Mouse (Mus musculus) testis, adult 2 months (tissue): Measurements from ENCODE around the gene Mfsd8. TPM values are rescaled to one million over a fixed set of nuclear protein-coding genes. Genes with fewer than 3 reads are reported as not detected.

Experiments
- H3K27ac ChIP-seq: fragments of 200-500 bp; 2 replicates; pipeline ENCODE4 v1.5.1; 2012; ENCODE audit warnings: low read depth, low read length; ENCODE audit not compliant: control insufficient read depth, insufficient read depth
- H3K27me3 ChIP-seq: fragments of 200-500 bp; 2 replicates; pipeline ENCODE4 v1.6.1; 2012; ENCODE audit warnings: mild to moderate bottlenecking, low read length, moderate library complexity; ENCODE audit not compliant: control insufficient read depth, insufficient read depth
- H3K36me3 ChIP-seq: fragments of 200-500 bp; 2 replicates; pipeline ENCODE4 v1.6.1; 2012; ENCODE audit warnings: mild to moderate bottlenecking, low read length; ENCODE audit not compliant: control insufficient read depth, insufficient read depth
- H3K4me1 ChIP-seq: fragments of 200-500 bp; 2 replicates; pipeline ENCODE4 v1.6.1; 2012; ENCODE audit warnings: low read length; ENCODE audit not compliant: control insufficient read depth, insufficient read depth
- H3K4me3 ChIP-seq: fragments of 200-500 bp; 2 replicates; pipeline ENCODE4 v1.5.1; 2012; ENCODE audit warnings: low read depth, mild to moderate bottlenecking, low read length, moderate library complexity, mixed read lengths; ENCODE audit not compliant: control insufficient read depth
- CTCF ChIP-seq: fragments of 200-500 bp; IDR thresholded peaks from 2 replicates; pipeline ENCODE4 v1.5.1; 2012; ENCODE audit warnings: low read depth, mild to moderate bottlenecking, inconsistent platforms, low read length, moderate library complexity; ENCODE audit not compliant: control insufficient read depth, insufficient read depth, insufficient replicate concordance
- POLR2A ChIP-seq: fragments of 200-500 bp; IDR thresholded peaks from 2 replicates; pipeline ENCODE4 v1.6.1; 2012; ENCODE audit warnings: low read depth, mild to moderate bottlenecking, inconsistent platforms, low read length, moderate library complexity; ENCODE audit not compliant: control insufficient read depth
- polyA plus RNA-seq: library from polyadenylated mRNA; depleted of rRNA; stranded (reverse); fragments of >200 nt; gene quantifications from 2 replicates; pipeline ENCODE4 v1.2.3, GENCODE M21; 2012; rRNA removed

Gene Mfsd8
- polyA plus RNA-seq, 1 experiment = 1.9 TPM

DNA sequence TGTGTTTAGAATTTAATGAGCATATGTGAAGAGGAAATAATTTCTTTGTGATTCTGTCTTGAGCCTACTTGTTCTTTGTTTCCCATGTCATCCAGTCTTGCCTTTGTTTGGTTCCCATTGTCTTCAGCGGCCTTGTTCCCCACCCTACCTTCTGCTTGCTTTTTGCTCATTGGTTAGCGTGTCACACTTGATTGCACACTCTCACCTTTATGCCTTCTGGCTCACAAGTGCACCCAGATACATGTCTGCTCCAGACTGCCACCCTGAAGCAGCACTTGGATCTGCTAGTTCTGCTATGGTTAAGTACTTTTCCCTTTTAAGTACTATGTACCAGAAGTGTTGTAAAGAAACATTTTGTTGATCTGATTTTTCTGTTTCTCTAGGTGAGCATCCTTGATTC is 36.8 kb downstream of the Mfsd8 start:
- Histone ChIP-seq H3K4me3 (no peak overlapping the region), H3K27me3 (no peaks in the 10 kb centered on the region), H3K36me3 (peaks cover 7% of the 10 kb centered on the region), H3K27ac (no peak overlapping the region), H3K4me1 (no peaks in the 10 kb centered on the region)
- no peak for TF ChIP-seq CTCF
- no peak for TF ChIP-seq POLR2A

- no peak overlapping the region for H3K27ac ChIP-seq
- TF ChIP-seq POLR2A (no peak), CTCF (no peak)
- no peaks in the 10 kb centered on the region for H3K27me3 ChIP-seq
- no peak overlapping the region for H3K4me3 ChIP-seq
- no peaks in the 10 kb centered on the region for H3K4me1 ChIP-seq
- peaks cover 7% of the 10 kb centered on the region for H3K36me3 ChIP-seq
These were observed 38.0 kb downstream of the Mfsd8 start for GRCm38 (mm10) chr3:40808686-40809085.

DNA sequence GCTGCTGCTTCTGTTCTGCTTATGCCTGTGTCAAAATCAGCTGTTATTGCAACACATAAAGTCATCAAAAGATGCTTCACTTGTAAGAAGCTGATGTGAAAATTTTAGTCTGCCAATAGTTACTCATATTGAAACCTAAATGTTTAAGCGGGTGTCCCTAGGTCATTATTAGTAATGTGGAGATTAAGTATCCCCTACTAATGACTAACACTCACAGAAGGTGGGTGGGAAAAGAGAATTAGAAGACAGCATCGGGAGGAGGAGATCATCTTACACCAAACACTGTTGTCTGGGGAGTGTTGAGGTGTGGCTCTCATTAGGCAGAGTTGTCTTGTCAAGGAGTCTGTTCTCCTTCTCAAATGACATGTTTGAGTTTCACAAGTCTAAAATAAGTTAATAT is 39.8 kb downstream of the Mfsd8 start:
- Histone ChIP-seq H3K4me3 (no peak overlapping the region), H3K27me3 (no peaks in the 10 kb centered on the region), H3K27ac (no peak overlapping the region), H3K36me3 (peaks cover 7% of the 10 kb centered on the region), H3K4me1 (no peaks in the 10 kb centered on the region)
- TF ChIP-seq CTCF (no peak), POLR2A (no peak)

DNA sequence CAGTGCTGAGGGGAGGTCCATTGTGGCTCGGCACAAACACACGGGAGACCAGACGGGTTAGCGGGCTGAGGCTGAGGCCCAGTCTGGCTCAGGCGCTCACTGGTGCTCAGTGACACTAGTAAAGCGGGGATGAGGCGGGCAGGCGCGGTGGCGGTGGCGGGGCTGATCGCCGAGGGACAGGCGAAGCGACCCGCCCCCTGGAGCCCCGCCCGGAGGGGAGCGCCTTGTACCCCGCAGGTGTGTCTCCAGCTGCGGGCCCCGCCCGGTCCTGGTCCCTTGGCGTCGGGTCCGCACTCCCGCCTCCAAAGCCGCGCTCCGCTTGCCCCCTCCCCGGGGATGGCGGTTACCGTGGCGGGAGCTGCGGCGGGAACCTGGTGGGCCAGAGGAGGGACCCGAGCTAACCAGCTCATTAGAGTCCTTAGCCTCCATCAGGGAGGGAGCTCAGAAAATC is 46.3 kb downstream of the Mfsd8 start:
- Histone ChIP-seq H3K4me3 (peak overlapping the region; percentile 98), H3K4me1 (peaks cover 2% of the 10 kb centered on the region; the same call in 1 of the 2 replicates), H3K27ac (peak overlapping the region; percentile 94), H3K36me3 (peaks cover 3% of the 10 kb centered on the region), H3K27me3 (no peaks in the 10 kb centered on the region)
- TF ChIP-seq POLR2A = peak; percentile 32; the same call in 1 of the 2 replicates
- TF ChIP-seq CTCF = no peak

DNA sequence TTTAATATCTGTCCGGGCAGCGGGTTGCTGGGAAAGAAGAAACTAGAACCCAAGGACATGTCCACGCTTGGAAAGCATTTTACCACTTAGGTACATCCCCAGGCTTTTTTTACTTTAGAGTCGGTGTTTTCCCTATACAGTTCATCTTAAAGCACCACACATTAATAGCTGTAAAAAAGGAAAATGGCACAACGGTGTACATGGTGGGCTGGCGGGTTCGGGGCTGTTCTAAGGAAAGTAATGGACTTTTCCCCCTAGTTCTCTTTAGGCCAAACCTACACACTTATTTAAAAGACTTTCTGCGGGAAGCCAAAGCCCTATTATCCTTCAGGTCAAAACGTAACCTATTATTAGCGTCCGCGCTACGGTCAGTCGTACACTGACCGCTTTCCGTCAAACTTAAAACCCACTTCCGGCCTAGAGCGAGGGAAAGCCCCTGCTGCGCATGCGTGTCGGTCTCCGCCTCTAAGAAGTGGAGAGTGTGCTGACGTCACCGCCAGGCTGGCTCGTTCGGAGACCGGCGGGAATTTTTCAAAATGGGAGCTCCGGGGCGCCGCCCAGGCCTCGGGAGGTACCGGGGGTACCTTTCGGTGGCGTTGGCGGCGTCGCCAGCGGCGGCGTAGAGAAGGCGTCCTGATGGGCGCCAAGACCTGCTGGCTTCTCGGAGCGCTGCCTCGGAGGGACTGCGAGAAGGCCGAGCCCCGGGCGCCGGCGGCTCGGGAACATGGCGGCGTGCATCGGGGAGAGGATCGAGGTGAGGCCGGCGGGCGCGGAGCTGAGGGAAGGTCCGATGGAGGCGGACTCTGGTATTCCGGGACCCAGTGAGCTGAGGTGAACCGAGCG is 46.9 kb downstream of the Mfsd8 start, which contains the start of gene Plk4:
Plk4 (plus strand) TSS at position 490 of the 843 bp plus-strand sequence.
- Histone ChIP-seq H3K36me3 (peaks cover 1% of the 10 kb centered on the region; the same call in 1 of the 2 replicates), H3K4me1 (peaks cover 2% of the 10 kb centered on the region; the same call in 1 of the 2 replicates), H3K27ac (peak within 1 kb of the TSS; percentile 94), H3K27me3 (no peaks in the 10 kb centered on the region), H3K4me3 (peak within 1 kb of the TSS; percentile 98)
- TF ChIP-seq CTCF (no peak), POLR2A (peak; percentile 66)

DNA sequence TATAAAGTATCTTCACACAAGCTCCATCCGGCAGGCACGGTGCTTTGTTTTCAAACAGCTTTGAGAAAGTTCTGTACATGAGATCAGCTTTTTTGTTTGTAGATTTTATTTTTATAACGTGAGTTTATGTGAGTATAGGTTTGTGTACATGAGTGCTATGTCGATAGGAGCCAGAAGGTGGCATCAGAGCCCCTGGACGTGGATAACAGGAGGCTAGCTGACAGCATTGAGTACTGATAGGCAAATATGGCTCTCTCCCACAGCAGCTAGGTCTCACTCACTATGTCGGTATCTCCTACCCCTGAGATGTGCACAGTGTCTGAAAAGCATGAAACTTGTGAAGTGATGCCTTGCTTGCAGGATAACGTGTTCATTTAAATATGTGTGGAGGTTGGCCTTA is 48.2 kb downstream of the Mfsd8 start:
- Histone ChIP-seq H3K4me1 (peaks cover 2% of the 10 kb centered on the region; the same call in 1 of the 2 replicates), H3K36me3 (peaks cover 1% of the 10 kb centered on the region; the same call in 1 of the 2 replicates), H3K4me3 (peak overlapping the region; percentile 11; the same call in 1 of the 2 replicates), H3K27ac (no peak overlapping the region), H3K27me3 (no peaks in the 10 kb centered on the region)
- TF ChIP-seq CTCF = no peak; the same call in 1 of the 2 replicates
- no peak for TF ChIP-seq POLR2A

DNA sequence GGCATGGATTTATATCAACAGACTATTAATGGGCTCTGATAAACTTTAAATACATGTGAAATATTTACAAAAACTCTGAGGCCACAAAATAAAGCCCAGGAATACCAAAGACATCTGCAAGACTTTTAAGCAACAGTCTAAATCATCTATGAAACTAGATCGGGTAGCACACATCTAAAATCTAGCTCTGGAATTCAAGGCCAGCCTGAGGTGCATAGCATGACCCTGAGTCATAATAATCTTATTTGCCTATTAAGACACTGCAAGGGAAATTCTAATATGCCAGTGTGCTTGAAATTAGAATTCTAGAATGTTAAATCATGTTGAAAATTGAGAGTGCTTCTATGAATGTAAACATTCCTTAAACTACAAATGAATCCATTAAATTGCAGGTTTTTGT is 48.6 kb downstream of the Mfsd8 start:
- Histone ChIP-seq H3K4me1 (peaks cover 2% of the 10 kb centered on the region; the same call in 1 of the 2 replicates), H3K27ac (no peak overlapping the region), H3K4me3 (no peak overlapping the region), H3K36me3 (peaks cover 1% of the 10 kb centered on the region; the same call in 1 of the 2 replicates), H3K27me3 (no peaks in the 10 kb centered on the region)
- TF ChIP-seq CTCF (no peak), POLR2A (no peak)

- TF ChIP-seq POLR2A (no peak), CTCF (no peak)
- Histone ChIP-seq H3K36me3 (no peaks in the 10 kb centered on the region; the same call in 1 of the 2 replicates), H3K27me3 (no peaks in the 10 kb centered on the region), H3K27ac (no peak overlapping the region), H3K4me3 (no peak overlapping the region), H3K4me1 (peaks cover under 1% of the 10 kb centered on the region; the same call in 1 of the 2 replicates)
These were observed 52.9 kb downstream of the Mfsd8 start for GRCm38 (mm10) chr3:40793783-40794182.

Other genes with a start within 250 kb of the Mfsd8 start
- gene Slc25a31, start 138.0 kb downstream of the Mfsd8 start, polyA plus RNA-seq = 25.2 and 30.0 TPM in 2 replicates
- gene Hspa4l, start 102.4 kb downstream of the Mfsd8 start, polyA plus RNA-seq = 216 and 222 TPM in 2 replicates
- 35.2 and 40.1 TPM in 2 replicates for gene Plk4, start 46.9 kb downstream of the Mfsd8 start, polyA plus RNA-seq
- 6.4 and 8.7 TPM in 2 replicates for gene Abhd18, start 84 bp upstream of the Mfsd8 start, polyA plus RNA-seq
- gene 1700034I23Rik, start 55.7 kb upstream of the Mfsd8 start, polyA plus RNA-seq = 120 and 145 TPM in 2 replicates
- 114 and 127 TPM in 2 replicates for gene Larp1b, start 102.9 kb upstream of the Mfsd8 start, polyA plus RNA-seq
- 36.1 and 40.1 TPM in 2 replicates for gene Pgrmc2, start 236.2 kb upstream of the Mfsd8 start, polyA plus RNA-seq